Mouse (Mus musculus): Measurements from ENCODE around the gene Slc10a7. TPM values are rescaled to one million over a fixed set of nuclear protein-coding genes. Genes with fewer than 3 reads are reported as not detected.

Slc10a7 gene
- polyA plus RNA-seq, 2 experiments = 3.3 to 4.4 TPM

DNA sequence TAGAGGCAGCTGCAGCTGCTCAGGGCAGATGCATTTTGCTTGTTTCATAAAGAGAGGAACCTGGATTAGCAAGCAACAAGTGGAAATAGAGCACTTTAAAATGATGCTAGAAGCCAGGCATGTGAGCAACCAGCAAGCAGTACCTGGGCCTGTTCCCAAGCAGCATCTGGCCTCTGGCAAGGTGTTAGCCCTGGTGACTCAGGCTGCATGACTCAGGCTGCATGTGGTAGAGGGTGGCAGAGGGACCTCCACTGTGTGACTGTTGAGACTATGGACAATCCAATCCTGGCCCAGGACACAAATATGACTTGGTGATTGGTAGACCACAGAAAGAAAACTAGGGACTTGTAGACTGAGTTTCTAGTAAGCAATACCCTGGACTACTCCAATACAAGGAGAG is 255.8 kb downstream of the Slc10a7 start:
- no peak for DNase-seq (ENCODE audit: low read depth in 3 of 3, low spot score in 3 of 3)

DNA sequence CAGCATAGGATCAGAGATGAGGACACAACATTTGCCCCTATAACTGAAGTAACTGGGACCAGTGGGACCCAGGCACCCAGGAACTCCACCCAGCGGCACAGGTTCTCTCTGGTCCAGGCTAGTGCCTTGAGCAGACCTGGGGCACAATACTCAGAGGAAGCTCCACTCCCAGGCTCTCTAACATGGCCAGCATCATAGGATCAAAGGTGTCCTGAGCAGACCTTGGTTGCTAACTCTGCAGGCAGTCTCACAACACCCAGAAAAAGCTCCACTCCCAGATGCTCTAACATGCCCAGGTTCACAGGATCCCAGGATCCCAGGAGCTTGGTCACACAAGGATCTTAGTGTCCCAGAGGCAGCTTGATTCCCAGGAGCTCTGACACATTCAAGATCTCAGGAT is 256.4 kb downstream of the Slc10a7 start:
- ATAC-seq (ENCODE audit: insufficient read depth) (no peak), DNase-seq (ENCODE audit: low read depth in 3 of 3, low spot score in 3 of 3) (no peak)
- TF ChIP-seq EP300 (IDR thresholded peaks at IDR 0.05; ENCODE audit: low read depth) (no peak), CTCF (IDR thresholded peaks at IDR 0.05; ENCODE audit: low read depth) (no peak)
- Histone ChIP-seq H3K4me1 (replicated peaks; ENCODE audit: control insufficient read depth in 2 of 2, insufficient read depth in 2 of 2, low read length in 1 of 2) (no peaks in the 10 kb centered on the region), H3K27me3 (ENCODE audit: control insufficient read depth, insufficient read depth, low read length) (no peaks in the 10 kb centered on the region), H3K4me2 (ENCODE audit: low read depth) (no peak overlapping the region), H3K27ac (no peak overlapping the region), H3K4me3 (ENCODE audit: insufficient read depth in 1 of 2, low read depth in 2 of 2, low read length in 2 of 2) (no peak overlapping the region), H3K36me3 (replicated peaks; ENCODE audit: control insufficient read depth, insufficient read depth, low read depth) (no peaks in the 10 kb centered on the region), H3K9me3 (ENCODE audit: control insufficient read depth, low read length) (no peaks in the 10 kb centered on the region), H3K9ac (replicated peaks) (no peak overlapping the region)
- 61% methylated on average over 1 of the region's 1 CpGs for WGBS (ENCODE audit: insufficient replicate concordance)

More for the DNA sequence above, 255.8 kb downstream of the Slc10a7 start:
- Histone ChIP-seq H3K4me3 (ENCODE audit: insufficient read depth in 1 of 2, low read depth in 2 of 2, low read length in 2 of 2) (no peak overlapping the region), H3K4me2 (ENCODE audit: low read depth) (no peak overlapping the region), H3K27ac (no peak overlapping the region), H3K27me3 (ENCODE audit: control insufficient read depth, insufficient read depth, low read length) (no peaks in the 10 kb centered on the region), H3K9ac (replicated peaks) (no peak overlapping the region), H3K36me3 (replicated peaks; ENCODE audit: control insufficient read depth, insufficient read depth, low read depth) (no peaks in the 10 kb centered on the region), H3K9me3 (ENCODE audit: control insufficient read depth, low read length) (no peaks in the 10 kb centered on the region), H3K4me1 (replicated peaks; ENCODE audit: control insufficient read depth in 2 of 2, insufficient read depth in 2 of 2, low read length in 1 of 2) (no peaks in the 10 kb centered on the region)
- TF ChIP-seq EP300 (IDR thresholded peaks at IDR 0.05; ENCODE audit: low read depth) (no peak), CTCF (IDR thresholded peaks at IDR 0.05; ENCODE audit: low read depth) (no peak)
- no peak for ATAC-seq (ENCODE audit: insufficient read depth)

DNA sequence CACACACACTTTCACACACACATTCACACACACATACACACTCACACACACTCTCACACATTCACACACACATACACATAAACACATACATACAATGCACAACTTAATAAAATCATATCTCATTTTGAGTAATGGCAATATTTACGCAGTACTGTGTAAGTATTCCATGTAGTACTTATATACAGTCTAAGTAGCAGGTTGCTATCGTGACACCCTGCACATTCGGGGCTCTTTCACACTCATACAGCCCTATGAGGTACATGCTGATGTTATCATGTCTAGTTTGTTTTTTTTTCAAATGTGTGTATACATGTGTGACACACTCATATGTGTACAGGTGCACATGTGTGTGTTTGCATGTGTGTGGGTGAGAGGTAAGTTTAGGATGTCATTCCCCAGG is 261.4 kb downstream of the Slc10a7 start:
- no peak for ATAC-seq (ENCODE audit: insufficient read depth)
- no peak overlapping the region for H3K4me3 ChIP-seq (ENCODE audit: insufficient read depth in 1 of 2, low read depth in 2 of 2, low read length in 2 of 2)
- WGBS (ENCODE audit: insufficient replicate concordance) = 71% methylated on average over 3 of the region's 3 CpGs

DNA sequence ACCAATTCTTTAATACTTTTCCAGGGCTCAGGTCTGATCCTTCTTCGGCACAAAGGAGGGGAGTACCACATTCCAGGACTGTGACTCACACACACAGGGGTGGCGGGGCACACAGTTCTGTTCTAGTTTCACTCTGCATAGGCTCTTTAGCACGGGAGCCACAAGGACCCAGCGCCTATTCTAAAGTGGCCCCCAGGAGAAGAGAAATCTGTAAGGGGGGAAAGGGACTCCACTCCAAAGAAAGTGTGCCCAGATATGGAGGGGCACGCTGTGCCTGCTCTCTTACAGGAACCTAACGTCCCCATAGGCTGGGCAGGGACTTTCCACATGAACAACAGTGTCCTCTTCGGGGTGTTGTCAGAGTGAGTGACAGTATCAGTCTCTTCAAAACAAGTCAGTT is 262.1 kb downstream of the Slc10a7 start:
- WGBS (ENCODE audit: insufficient replicate concordance) = 55% methylated on average over 7 of the region's 7 CpGs

More for the DNA sequence above, 261.4 kb downstream of the Slc10a7 start:
- H3K4me1 ChIP-seq (replicated peaks; ENCODE audit: control insufficient read depth in 2 of 2, insufficient read depth in 2 of 2, low read length in 1 of 2) = no peaks in the 10 kb centered on the region
- H3K9ac ChIP-seq (replicated peaks) = no peak overlapping the region
- DNase-seq (ENCODE audit: low read depth in 3 of 3, low spot score in 3 of 3) = no peak
- H3K4me2 ChIP-seq (ENCODE audit: low read depth) = no peak overlapping the region
- H3K27ac ChIP-seq = no peak overlapping the region
- H3K36me3 ChIP-seq (replicated peaks; ENCODE audit: control insufficient read depth, insufficient read depth, low read depth) = no peaks in the 10 kb centered on the region
- H3K9me3 ChIP-seq (ENCODE audit: control insufficient read depth, low read length) = no peaks in the 10 kb centered on the region
- TF ChIP-seq CTCF (IDR thresholded peaks at IDR 0.05; ENCODE audit: low read depth) (no peak), EP300 (IDR thresholded peaks at IDR 0.05; ENCODE audit: low read depth) (no peak)
- no peaks in the 10 kb centered on the region for H3K27me3 ChIP-seq (ENCODE audit: control insufficient read depth, insufficient read depth, low read length)

DNA sequence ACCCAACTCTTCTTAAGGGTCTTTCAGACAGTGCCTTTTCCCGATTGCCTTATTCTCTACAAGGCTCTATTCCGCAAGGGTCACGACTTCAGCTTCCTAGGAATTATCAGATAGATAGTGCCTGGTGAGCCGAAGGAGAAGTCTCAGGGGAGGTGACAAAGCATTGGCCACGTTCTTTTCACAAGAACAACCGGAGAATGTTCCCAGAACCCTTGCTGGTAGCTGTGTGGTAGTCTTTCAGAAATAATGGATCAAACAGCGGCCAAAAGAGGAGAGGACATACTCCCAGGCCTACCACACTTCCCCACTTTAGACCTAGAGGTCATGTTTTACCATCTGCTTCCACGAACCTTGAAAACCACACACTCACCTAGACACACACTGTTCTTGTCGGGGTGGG is 267.7 kb downstream of the Slc10a7 start:
- Histone ChIP-seq H3K4me1 (replicated peaks; ENCODE audit: control insufficient read depth in 2 of 2, insufficient read depth in 2 of 2, low read length in 1 of 2) (no peaks in the 10 kb centered on the region), H3K27me3 (ENCODE audit: control insufficient read depth, insufficient read depth, low read length) (no peaks in the 10 kb centered on the region), H3K4me3 (ENCODE audit: insufficient read depth in 1 of 2, low read depth in 2 of 2, low read length in 2 of 2) (no peak overlapping the region), H3K9ac (replicated peaks) (no peak overlapping the region), H3K36me3 (replicated peaks; ENCODE audit: control insufficient read depth, insufficient read depth, low read depth) (no peaks in the 10 kb centered on the region), H3K4me2 (ENCODE audit: low read depth) (no peak overlapping the region), H3K9me3 (ENCODE audit: control insufficient read depth, low read length) (no peaks in the 10 kb centered on the region), H3K27ac (no peak overlapping the region)
- DNase-seq (ENCODE audit: low read depth in 3 of 3, low spot score in 3 of 3) = no peak
- 68% methylated on average over 9 of the region's 9 CpGs for WGBS (ENCODE audit: insufficient replicate concordance)
- no peak for ATAC-seq (ENCODE audit: insufficient read depth)
- no peak for TF ChIP-seq EP300 (IDR thresholded peaks at IDR 0.05; ENCODE audit: low read depth)
- no peak for TF ChIP-seq CTCF (IDR thresholded peaks at IDR 0.05; ENCODE audit: low read depth)

More for the DNA sequence above, 262.1 kb downstream of the Slc10a7 start:
- Histone ChIP-seq H3K27ac (no peak overlapping the region), H3K4me2 (ENCODE audit: low read depth) (no peak overlapping the region), H3K27me3 (ENCODE audit: control insufficient read depth, insufficient read depth, low read length) (no peaks in the 10 kb centered on the region), H3K9ac (replicated peaks) (no peak overlapping the region), H3K4me3 (ENCODE audit: insufficient read depth in 1 of 2, low read depth in 2 of 2, low read length in 2 of 2) (no peak overlapping the region), H3K4me1 (replicated peaks; ENCODE audit: control insufficient read depth in 2 of 2, insufficient read depth in 2 of 2, low read length in 1 of 2) (no peaks in the 10 kb centered on the region), H3K36me3 (replicated peaks; ENCODE audit: control insufficient read depth, insufficient read depth, low read depth) (no peaks in the 10 kb centered on the region), H3K9me3 (ENCODE audit: control insufficient read depth, low read length) (no peaks in the 10 kb centered on the region)
- ATAC-seq (ENCODE audit: insufficient read depth) (no peak), DNase-seq (ENCODE audit: low read depth in 3 of 3, low spot score in 3 of 3) (no peak)
- TF ChIP-seq CTCF (IDR thresholded peaks at IDR 0.05; ENCODE audit: low read depth) (no peak), EP300 (IDR thresholded peaks at IDR 0.05; ENCODE audit: low read depth) (no peak)

Other genes with a start within 250 kb of the Slc10a7 start
- gene Pou4f2, start 72.7 kb upstream of the Slc10a7 start, polyA plus RNA-seq (2012; rRNA removed) = 0.06 TPM in 1 of 2 replicates, not detected in the other
- gene Pou4f2, start 72.7 kb upstream of the Slc10a7 start, polyA plus RNA-seq (2014; fragmentation: Nextera tagmentation; extraction: Ambion mirVana) = not detected in 2 replicates
- gene Rbmxl1, start 448 bp upstream of the Slc10a7 start, polyA plus RNA-seq (2012; rRNA removed) = 44.4 and 68.2 TPM in 2 replicates
- gene Rbmxl1, start 448 bp upstream of the Slc10a7 start, polyA plus RNA-seq (2014; fragmentation: Nextera tagmentation; extraction: Ambion mirVana) = 101 TPM in 2 replicates

Data from liver, embryonic 14.5 days (tissue).